Mouse (Mus musculus): ENCODE measurements around the gene Proser3. TPM values are rescaled to one million over a fixed set of nuclear protein-coding genes. Genes with fewer than 3 reads are reported as not detected.

Proser3 gene
- 14.8 and 17.5 TPM in 2 replicates for polyA plus RNA-seq (2015; fragmentation: Nextera tagmentation; extraction: Ambion mirVana)

- peak within 1 kb of the TSS; percentile 60 for H3K4me3 ChIP-seq
- H3K9ac ChIP-seq, result peak within 1 kb of the TSS; percentile 73
- peaks cover 51% of the 10 kb centered on the region for H3K36me3 ChIP-seq (ENCODE audit: poor library complexity, severe bottlenecking)
- H3K27ac ChIP-seq, result peak within 1 kb of the TSS; percentile 96
- ATAC-seq, result peak; percentile 97
- WGBS, result under 1% methylated on average over 44 of the region's 44 CpGs
- H3K4me2 ChIP-seq, result peak within 1 kb of the TSS; percentile 84
- no peaks in the 10 kb centered on the region for H3K9me3 ChIP-seq (replicated peaks)
- H3K4me1 ChIP-seq, result peaks cover 19% of the 10 kb centered on the region
- H3K27me3 ChIP-seq, result no peaks in the 10 kb centered on the region
Measured at GRCm38 (mm10) chr7:30552102-30553020, at the start of gene Proser3, which contains the start of gene Hspb6. Proser3 (minus strand) TSS chr7:30552299. Hspb6 (plus strand) TSS chr7:30552178.

- 73% methylated on average over 7 of the region's 7 CpGs for WGBS
- Histone ChIP-seq H3K4me3 (no peak overlapping the region), H3K4me2 (peak overlapping the region; percentile 40), H3K4me1 (peaks cover 13% of the 10 kb centered on the region), H3K9me3 (replicated peaks) (no peaks in the 10 kb centered on the region), H3K36me3 (ENCODE audit: poor library complexity, severe bottlenecking) (no peaks in the 10 kb centered on the region), H3K9ac (peak overlapping the region; percentile 27), H3K27me3 (no peaks in the 10 kb centered on the region), H3K27ac (no peak overlapping the region)
- ATAC-seq, result no peak
Measured at GRCm38 (mm10) chr7:30600651-30601050, 48.6 kb upstream of the Proser3 start.

- H3K9ac ChIP-seq, result 0 out of 2 replicates have a peak overlapping the region, but pooled peaks have one; percentile 27
- 0% methylated on average over 16 of the region's 16 CpGs for WGBS
- H3K4me1 ChIP-seq, result peaks cover 13% of the 10 kb centered on the region
- no peaks in the 10 kb centered on the region for H3K36me3 ChIP-seq (ENCODE audit: poor library complexity, severe bottlenecking)
- peak overlapping the region; percentile 40 for H3K4me2 ChIP-seq
- peak overlapping the region; percentile 4; the same call in 1 of the 2 replicates for H3K4me3 ChIP-seq
- H3K27me3 ChIP-seq, result no peaks in the 10 kb centered on the region
- peak; percentile 99 for ATAC-seq
- no peak overlapping the region; the same call in 1 of the 2 replicates for H3K27ac ChIP-seq
- H3K9me3 ChIP-seq (replicated peaks), result no peaks in the 10 kb centered on the region
Measured at GRCm38 (mm10) chr7:30599933-30600353, 47.8 kb upstream of the Proser3 start.

- H3K4me3 ChIP-seq, result peak within 1 kb of the TSS; percentile 4; the same call in 1 of the 2 replicates
- H3K4me1 ChIP-seq, result peaks cover 13% of the 10 kb centered on the region
- no peaks in the 10 kb centered on the region for H3K36me3 ChIP-seq (ENCODE audit: poor library complexity, severe bottlenecking)
- ATAC-seq, result no peak
- no peaks in the 10 kb centered on the region for H3K27me3 ChIP-seq
- H3K4me2 ChIP-seq, result peak within 1 kb of the TSS; percentile 40
- 98% methylated on average over 12 of the region's 12 CpGs for WGBS
- no peak within 1 kb of the TSS; the same call in 1 of the 2 replicates for H3K27ac ChIP-seq
- no peaks in the 10 kb centered on the region for H3K9me3 ChIP-seq (replicated peaks)
- H3K9ac ChIP-seq, result no peak within 1 kb of the TSS
Measured at GRCm38 (mm10) chr7:30598786-30599185, 46.7 kb upstream of the Proser3 start, which contains the start of gene Zbtb32. Zbtb32 (minus strand) TSS chr7:30598909.

- Histone ChIP-seq H3K27ac (no peak overlapping the region), H3K4me2 (no peak overlapping the region), H3K9me3 (replicated peaks) (no peaks in the 10 kb centered on the region), H3K9ac (no peak overlapping the region), H3K27me3 (no peaks in the 10 kb centered on the region), H3K36me3 (ENCODE audit: poor library complexity, severe bottlenecking) (no peaks in the 10 kb centered on the region), H3K4me1 (peaks cover 13% of the 10 kb centered on the region), H3K4me3 (no peak overlapping the region)
- no peak for ATAC-seq
- WGBS, result 53% methylated on average over 5 of the region's 5 CpGs
Measured at GRCm38 (mm10) chr7:30596811-30597210, 44.7 kb upstream of the Proser3 start.

- no peak for ATAC-seq
- Histone ChIP-seq H3K9me3 (replicated peaks) (no peaks in the 10 kb centered on the region), H3K27me3 (no peaks in the 10 kb centered on the region), H3K4me1 (peaks cover 13% of the 10 kb centered on the region), H3K9ac (no peak overlapping the region), H3K27ac (no peak overlapping the region), H3K36me3 (ENCODE audit: poor library complexity, severe bottlenecking) (no peaks in the 10 kb centered on the region), H3K4me3 (no peak overlapping the region), H3K4me2 (no peak overlapping the region)
- WGBS, result 81% methylated on average over 5 of the region's 5 CpGs
Measured at GRCm38 (mm10) chr7:30596093-30596492, 44.0 kb upstream of the Proser3 start.

GRCm38 (mm10) chr7:30594510-30595024, 42.5 kb upstream of the Proser3 start:
- WGBS, result 84% methylated on average over 3 of the region's 4 CpGs
- Histone ChIP-seq H3K36me3 (ENCODE audit: poor library complexity, severe bottlenecking) (no peaks in the 10 kb centered on the region), H3K4me3 (no peak overlapping the region), H3K9ac (no peak overlapping the region), H3K9me3 (replicated peaks) (no peaks in the 10 kb centered on the region), H3K4me2 (no peak overlapping the region), H3K27ac (no peak overlapping the region), H3K4me1 (peaks cover 9% of the 10 kb centered on the region), H3K27me3 (no peaks in the 10 kb centered on the region)
- no peak for ATAC-seq

- H3K27ac ChIP-seq, result no peak overlapping the region
- H3K36me3 ChIP-seq (ENCODE audit: poor library complexity, severe bottlenecking), result no peaks in the 10 kb centered on the region
- no peak overlapping the region for H3K4me3 ChIP-seq
- no peaks in the 10 kb centered on the region for H3K9me3 ChIP-seq (replicated peaks)
- ATAC-seq, result no peak
- H3K4me2 ChIP-seq, result no peak overlapping the region
- H3K4me1 ChIP-seq, result peaks cover 7% of the 10 kb centered on the region
- H3K9ac ChIP-seq, result no peak overlapping the region
- 77% methylated on average over 10 of the region's 10 CpGs for WGBS
- no peaks in the 10 kb centered on the region for H3K27me3 ChIP-seq
Measured at GRCm38 (mm10) chr7:30593579-30594509, 41.7 kb upstream of the Proser3 start.

- ATAC-seq, result no peak
- Histone ChIP-seq H3K9me3 (replicated peaks) (no peaks in the 10 kb centered on the region), H3K4me2 (no peak overlapping the region), H3K27ac (no peak overlapping the region), H3K9ac (no peak overlapping the region), H3K4me3 (no peak overlapping the region), H3K4me1 (peaks cover 7% of the 10 kb centered on the region), H3K36me3 (ENCODE audit: poor library complexity, severe bottlenecking) (no peaks in the 10 kb centered on the region), H3K27me3 (no peaks in the 10 kb centered on the region)
- WGBS, result 58% methylated on average over 5 of the region's 5 CpGs
Measured at GRCm38 (mm10) chr7:30592772-30593423, 40.8 kb upstream of the Proser3 start.

- H3K36me3 ChIP-seq (ENCODE audit: poor library complexity, severe bottlenecking), result peaks cover 3% of the 10 kb centered on the region; the same call in 1 of the 2 replicates
- 10% methylated on average over 4 of the region's 4 CpGs for WGBS
- no peaks in the 10 kb centered on the region for H3K27me3 ChIP-seq
- peak overlapping the region; percentile 45; the same call in 1 of the 2 replicates for H3K9ac ChIP-seq
- H3K27ac ChIP-seq, result no peak overlapping the region
- H3K4me1 ChIP-seq, result peaks cover 19% of the 10 kb centered on the region
- no peaks in the 10 kb centered on the region for H3K9me3 ChIP-seq (replicated peaks)
- no peak overlapping the region for H3K4me2 ChIP-seq
- ATAC-seq, result no peak
- no peak overlapping the region for H3K4me3 ChIP-seq
Measured at GRCm38 (mm10) chr7:30591605-30591951, 39.5 kb upstream of the Proser3 start.

- Histone ChIP-seq H3K27ac (no peak overlapping the region), H3K9ac (no peak overlapping the region), H3K27me3 (no peaks in the 10 kb centered on the region), H3K4me1 (peaks cover 23% of the 10 kb centered on the region), H3K4me2 (no peak overlapping the region), H3K4me3 (no peak overlapping the region), H3K36me3 (ENCODE audit: poor library complexity, severe bottlenecking) (peaks cover 8% of the 10 kb centered on the region), H3K9me3 (replicated peaks) (no peaks in the 10 kb centered on the region)
- ATAC-seq, result no peak
- 89% methylated on average over 9 of the region's 9 CpGs for WGBS
Measured at GRCm38 (mm10) chr7:30590927-30591604, 39.0 kb upstream of the Proser3 start.
